Mouse (Mus musculus) embryonic fibroblast, embryonic 13.5 days (primary cell): ENCODE results near the gene Rundc3a. TPM values are rescaled to one million over a fixed set of nuclear protein-coding genes. Genes with fewer than 3 reads are reported as not detected.
A peak's percentile ranks its signal among the peaks of the same experiment; 100 is the strongest.
"Not testable (repeated sequence)": the region's sequence is repeated elsewhere in the genome, so short reads cannot be mapped to it uniquely, and the experiment has no call there.

Experiments used
- H3K27ac ChIP-seq: 2 replicates; pipeline ENCODE4 v1.5.1; 2012; ENCODE audit warnings: low read length, control low read depth, inconsistent platforms; ENCODE audit not compliant: insufficient read depth
- H3K4me1 ChIP-seq: 2 replicates; pipeline ENCODE4 v1.6.1; 2011; ENCODE audit warnings: low read length; ENCODE audit not compliant: control insufficient read depth, insufficient read depth
- H3K4me3 ChIP-seq: 2 replicates; pipeline ENCODE4 v1.5.1; 2011; ENCODE audit warnings: mild to moderate bottlenecking, control low read depth, low read length; ENCODE audit not compliant: insufficient read depth
- CTCF ChIP-seq: IDR thresholded peaks from 2 replicates; pipeline ENCODE4 v1.5.1; 2011; ENCODE audit warnings: mild to moderate bottlenecking, control low read depth, low read length, moderate library complexity, borderline replicate concordance; ENCODE audit not compliant: insufficient read depth
- POLR2A ChIP-seq: IDR thresholded peaks from 2 replicates; pipeline ENCODE4 v1.6.1; 2011; ENCODE audit warnings: low read depth, mild to moderate bottlenecking, control low read depth, low read length, moderate library complexity
- polyA plus RNA-seq: library from polyadenylated mRNA; stranded (reverse); fragments of >200 nt; gene quantifications from 2 replicates; pipeline ENCODE4 v1.2.4, GENCODE M21; 2011; ENCODE audit warnings: low read depth; ENCODE audit not compliant: missing spikeins, insufficient read length

The Rundc3a gene
- polyA plus RNA-seq, 1 experiment = 0.86 TPM

DNA sequence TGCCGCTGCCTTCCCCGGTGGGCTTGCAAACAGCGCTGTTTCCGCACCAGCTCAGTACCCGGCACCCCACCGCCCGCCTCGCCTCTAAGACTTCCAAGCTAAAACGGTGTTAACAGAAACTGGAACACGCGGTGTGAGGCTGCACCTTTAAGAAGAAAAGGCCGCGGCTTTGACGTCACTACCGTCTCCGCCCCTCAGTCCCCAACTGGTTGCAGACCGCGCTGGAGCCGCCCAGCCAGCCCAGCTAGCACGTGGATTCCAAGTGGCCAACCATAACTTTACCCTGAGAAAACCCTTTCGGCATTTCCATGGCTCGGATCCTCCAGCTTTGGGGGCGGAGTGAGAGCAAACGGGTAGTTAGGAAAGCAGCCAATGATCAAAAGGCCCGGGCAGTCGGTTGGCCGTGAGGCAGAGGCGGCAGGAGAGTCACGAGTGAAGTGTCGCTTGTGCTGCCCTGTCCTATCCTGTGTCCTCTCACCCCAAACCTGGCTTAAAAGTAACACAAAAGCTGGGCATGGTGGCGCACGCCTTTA, 15.2 kb downstream of the Rundc3a start:
- Histone ChIP-seq H3K27ac (peak overlapping the region; percentile 94), H3K4me3 (peak overlapping the region; percentile 63), H3K4me1 (peaks cover 4% of the 10 kb centered on the region; the same call in 1 of the 2 replicates)
- peak; percentile 90 for TF ChIP-seq POLR2A
- no peak for TF ChIP-seq CTCF

DNA sequence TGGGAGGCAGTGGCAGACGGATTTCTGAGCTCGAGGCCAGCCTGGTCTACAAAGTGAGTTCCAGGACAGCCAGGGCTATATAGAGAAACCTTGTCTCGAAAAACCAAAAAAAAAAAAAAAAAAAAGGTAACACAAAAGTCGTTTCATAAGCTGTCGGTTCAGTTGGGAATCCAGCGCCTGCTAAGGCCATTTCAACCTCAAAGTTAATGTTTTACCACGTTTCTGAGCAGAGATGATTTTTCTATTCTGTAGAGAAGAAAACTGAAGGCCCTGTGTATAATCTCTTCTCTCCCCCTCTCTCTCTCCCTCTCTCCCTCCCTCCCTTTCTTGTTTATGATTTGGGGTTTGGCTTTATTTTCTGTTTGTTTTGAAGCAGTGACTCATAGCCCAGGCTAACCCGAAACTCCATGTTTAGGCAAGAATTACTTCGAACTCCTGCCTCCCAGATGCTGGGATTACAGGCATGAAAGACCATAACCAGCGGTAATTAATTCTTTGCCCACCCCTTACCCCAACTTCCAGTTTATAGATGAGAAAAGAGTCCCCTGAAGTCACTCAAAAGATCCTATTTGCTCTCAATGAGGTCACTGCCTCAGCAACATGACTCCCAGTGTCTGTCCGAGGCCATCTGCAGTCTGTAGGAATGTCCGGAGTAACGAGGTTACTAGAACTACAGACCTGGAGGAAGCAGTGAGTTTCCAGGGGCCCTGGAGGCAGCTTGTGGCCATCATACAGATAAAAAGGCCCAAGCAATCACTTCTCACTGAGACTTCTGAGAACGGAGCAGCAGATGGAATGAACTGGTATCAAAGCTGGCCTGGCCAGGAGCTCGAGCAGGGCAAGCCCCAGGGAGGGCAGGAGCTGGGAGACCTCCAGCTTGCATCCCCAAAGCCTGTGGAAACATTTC, 15.9 kb downstream of the Rundc3a start:
- TF ChIP-seq POLR2A (no peak), CTCF (no peak)

DNA sequence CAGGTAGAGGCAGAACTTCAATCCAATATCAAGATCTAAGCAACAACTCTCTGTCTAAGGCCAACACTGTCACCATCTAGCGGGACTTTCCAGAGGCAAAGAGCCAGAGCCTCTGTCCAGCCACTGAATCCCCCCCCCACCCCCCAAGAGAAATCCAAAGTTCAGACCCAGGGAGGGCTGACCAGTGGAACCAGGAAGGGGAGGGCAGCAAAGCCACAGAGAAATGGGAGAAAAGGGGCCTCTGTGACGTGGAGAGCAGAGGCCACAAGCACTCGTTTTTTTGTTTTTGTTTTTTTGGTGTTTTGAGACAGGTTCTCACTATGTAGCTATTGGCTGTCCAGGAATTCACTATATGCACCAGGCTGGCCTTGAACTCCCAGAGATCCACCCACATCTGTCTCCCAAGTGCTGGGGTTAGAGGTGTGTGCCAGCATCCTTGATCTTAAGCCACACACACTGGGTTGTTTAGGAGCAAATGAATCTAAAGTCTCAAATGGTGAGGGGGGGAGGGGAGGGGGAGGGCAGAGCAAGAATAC, 16.7 kb downstream of the Rundc3a start:
- peaks cover 4% of the 10 kb centered on the region; the same call in 1 of the 2 replicates for H3K4me1 ChIP-seq
- no peak overlapping the region for H3K4me3 ChIP-seq
- TF ChIP-seq CTCF (no peak), POLR2A (no peak)
- no peak overlapping the region for H3K27ac ChIP-seq

More for the DNA sequence above, 15.9 kb downstream of the Rundc3a start:
- H3K4me1 ChIP-seq = peaks cover 4% of the 10 kb centered on the region; the same call in 1 of the 2 replicates
- H3K4me3 ChIP-seq = no peak overlapping the region
- H3K27ac ChIP-seq = peak overlapping the region; percentile 65

DNA sequence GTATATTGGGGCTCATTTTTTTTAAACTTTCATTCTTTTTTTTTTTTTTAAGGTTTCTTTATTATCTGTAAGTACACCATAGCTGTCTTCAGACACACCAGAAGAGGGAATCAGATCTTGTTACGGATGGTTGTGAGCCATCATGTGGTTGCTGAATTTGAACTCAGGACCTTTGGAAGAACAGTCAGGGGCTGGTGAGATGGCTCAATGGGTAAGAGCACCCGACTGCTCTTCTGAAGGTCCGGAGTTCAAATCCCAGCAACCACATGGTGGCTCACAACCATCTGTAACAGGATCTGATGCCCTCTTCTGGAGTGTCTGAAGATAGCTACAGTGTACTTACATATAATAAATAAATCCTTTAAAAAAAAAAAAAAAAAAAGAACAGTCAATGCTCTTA, 17.1 kb downstream of the Rundc3a start:
- not testable (repeated sequence) for H3K4me3 ChIP-seq, H3K4me1 ChIP-seq, H3K27ac ChIP-seq

- TF ChIP-seq CTCF (no peak), POLR2A (no peak)
- peaks cover 4% of the 10 kb centered on the region for H3K4me1 ChIP-seq
Observed at GRCm38 (mm10) chr11:102411061-102411460, 17.9 kb downstream of the Rundc3a start.

GRCm38 (mm10) chr11:102411704-102412103, 18.5 kb downstream of the Rundc3a start:
- Histone ChIP-seq H3K4me3 (no peak overlapping the region), H3K27ac (peak overlapping the region; percentile 84), H3K4me1 (peaks cover 4% of the 10 kb centered on the region)
- peak; percentile 70; the same call in 1 of the 2 replicates for TF ChIP-seq CTCF
- no peak for TF ChIP-seq POLR2A

More at GRCm38 (mm10) chr11:102411061-102411460, 17.9 kb downstream of the Rundc3a start:
- H3K4me3 ChIP-seq = no peak overlapping the region
- peak overlapping the region; percentile 84 for H3K27ac ChIP-seq

- TF ChIP-seq POLR2A (no peak), CTCF (no peak)
- Histone ChIP-seq H3K4me1 (peaks cover 4% of the 10 kb centered on the region), H3K4me3 (no peak overlapping the region), H3K27ac (no peak overlapping the region)
Observed at GRCm38 (mm10) chr11:102413059-102413458, 19.9 kb downstream of the Rundc3a start.

DNA sequence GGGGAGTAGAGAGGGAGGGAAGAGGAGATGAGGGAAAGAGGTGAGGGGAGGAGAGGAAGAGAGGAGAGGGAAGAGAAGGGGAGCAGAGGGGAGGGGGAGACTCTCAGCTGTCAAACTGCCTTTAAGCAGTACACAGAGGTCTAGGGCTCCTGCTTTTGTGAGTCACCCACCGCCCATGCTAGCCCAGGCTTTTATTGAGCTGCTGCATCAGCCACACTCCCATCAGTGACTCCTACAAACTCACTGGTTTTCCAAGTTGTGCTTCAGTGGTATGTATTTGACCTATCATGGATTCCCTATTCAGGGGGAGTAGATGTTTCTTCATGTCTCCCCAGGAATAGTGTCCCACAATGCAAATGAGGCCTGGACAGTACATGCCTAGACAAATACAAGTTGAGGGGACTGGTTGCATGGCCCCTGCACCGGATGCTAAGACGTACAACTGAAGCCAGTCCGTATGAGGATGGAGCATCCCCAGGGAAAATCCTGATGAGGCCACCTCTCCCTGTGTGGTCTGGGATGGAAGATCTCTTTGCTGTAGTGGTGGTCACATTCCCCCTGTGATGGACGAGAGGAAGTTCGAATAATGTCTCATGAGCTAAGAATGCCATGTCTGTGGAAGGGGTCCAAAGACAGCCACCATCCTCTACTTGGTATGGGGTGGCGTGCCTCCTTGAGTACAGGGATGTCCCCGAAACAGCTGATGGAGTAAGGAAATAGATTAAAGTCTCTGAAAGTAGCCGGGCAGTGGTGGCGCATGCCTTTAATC, 22.0 kb downstream of the Rundc3a start:
- peaks cover 4% of the 10 kb centered on the region for H3K4me1 ChIP-seq
- no peak overlapping the region for H3K4me3 ChIP-seq
- no peak for TF ChIP-seq CTCF
- TF ChIP-seq POLR2A = no peak
- no peak overlapping the region for H3K27ac ChIP-seq

GRCm38 (mm10) chr11:102417160-102417559, 24.0 kb downstream of the Rundc3a start:
- no peaks in the 10 kb centered on the region; the same call in 1 of the 2 replicates for H3K4me1 ChIP-seq
- TF ChIP-seq CTCF = no peak
- TF ChIP-seq POLR2A = no peak
- no peak overlapping the region for H3K27ac ChIP-seq
- no peak overlapping the region for H3K4me3 ChIP-seq
